Mouse (Mus musculus): ENCODE data around the gene Dgkd.

DNA sequence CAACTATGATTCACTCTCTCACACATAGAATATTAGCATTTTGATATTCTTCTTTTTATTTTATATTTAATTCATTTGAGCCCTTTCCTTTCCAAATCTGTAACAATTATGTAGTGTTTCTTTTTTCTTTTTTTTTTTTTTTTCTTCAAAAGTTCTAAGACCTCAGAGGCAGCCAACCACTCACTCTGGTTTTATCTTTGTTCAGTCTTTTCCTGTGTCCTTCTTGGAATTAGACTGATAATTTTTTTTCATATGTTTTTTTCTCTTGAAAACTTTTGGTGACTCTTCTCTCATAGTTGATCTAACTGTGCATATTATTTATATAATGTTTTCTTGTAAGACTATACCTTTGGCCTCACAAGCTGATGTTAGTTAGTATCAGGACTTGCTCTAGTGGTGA lies 29.5 kb downstream of the Dgkd start:
- no peak for TF ChIP-seq POLR2A (IDR thresholded peaks at IDR 0.05; ENCODE audit: low read depth, low read length)
- TF ChIP-seq CTCF (IDR thresholded peaks at IDR 0.05; ENCODE audit: extremely low read depth, insufficient read length, insufficient replicate concordance, low read depth, low read length): no peak

Data from small intestine, adult 2 months (tissue).